13 mouse cellular contexts compared by ENCODE assay signal in the genomic region with DNA sequence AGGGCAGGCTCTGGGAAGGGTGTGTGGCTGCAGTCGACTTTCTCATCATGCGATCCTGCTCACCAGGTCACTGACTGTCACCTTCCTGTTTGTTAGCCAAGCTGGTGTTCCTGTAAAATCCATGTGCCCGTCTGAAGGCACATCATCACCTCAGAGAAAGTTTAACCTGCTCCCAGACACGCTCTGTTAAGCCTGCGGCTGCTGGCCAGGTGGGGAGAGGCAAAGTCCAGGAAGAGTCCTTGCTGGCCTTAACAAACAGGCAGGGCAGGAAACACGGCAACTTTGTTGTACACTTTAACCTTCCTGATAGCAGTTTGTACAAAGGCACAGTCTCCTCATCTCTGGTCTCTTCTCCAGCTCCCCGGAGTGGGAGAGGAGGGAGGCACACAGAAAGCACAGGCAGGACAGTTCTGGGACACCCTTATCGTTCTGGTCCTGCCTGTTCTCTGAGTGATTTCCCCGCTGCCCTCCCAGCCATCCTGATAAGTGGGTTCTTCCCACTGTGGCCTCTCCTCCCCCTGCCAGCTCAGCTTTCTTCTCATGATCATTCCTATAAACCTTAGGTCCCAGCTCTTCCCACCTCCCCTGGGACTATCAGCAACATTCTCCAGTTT. TPM values are rescaled to one million over a fixed set of nuclear protein-coding genes. Genes with fewer than 3 reads are reported as not detected.
DNase-seq lines count a peak whose midpoint lies in the region; ATAC-seq and TF ChIP-seq lines count a peak whose summit lies in the region.
"Had no signal": no experiment of that assay in that cellular context is flagged by ENCODE, and none has a peak within 500 bp of the region (broad histone marks: within the 10 kb centered on the region; RNA-seq: fewer than 3 reads in every experiment).

No protein-coding gene starts in this region.

- peaks cover 38% of the 10 kb centered on the region for H3K4me1 ChIP-seq in heart, embryonic 13.5 days
- peaks cover 20% of the 10 kb centered on the region for H3K4me1 ChIP-seq in kidney, adult 2 months (ENCODE audit: control insufficient read depth, insufficient read depth, low read length)
- H3K4me1 ChIP-seq in limb, embryonic 15.5 days, result no peaks in the 10 kb centered on the region
- no peaks in the 10 kb centered on the region for H3K4me1 ChIP-seq in stomach, embryonic 16.5 days (ENCODE audit: control insufficient read depth, insufficient read depth, low read length)
- H3K4me1 ChIP-seq in forebrain, embryonic 14.5 days (ENCODE audit: control insufficient read depth, insufficient read depth, low read length), result no peaks in the 10 kb centered on the region
- H3K4me1 ChIP-seq in lung, postnatal 0 days (ENCODE audit: insufficient read depth, low read depth, low read length), result no peaks in the 10 kb centered on the region

- H3K27me3 ChIP-seq in heart, embryonic 13.5 days (replicated peaks), result no peaks in the 10 kb centered on the region
- H3K27me3 ChIP-seq in kidney, adult 2 months (replicated peaks; ENCODE audit: control insufficient read depth, insufficient read depth, low read length), result no peaks in the 10 kb centered on the region
- no peaks in the 10 kb centered on the region for H3K27me3 ChIP-seq in limb, embryonic 15.5 days
- H3K27me3 ChIP-seq in stomach, embryonic 16.5 days (ENCODE audit: control insufficient read depth, insufficient read depth, low read length), result no peaks in the 10 kb centered on the region
- no peaks in the 10 kb centered on the region for H3K27me3 ChIP-seq in forebrain, embryonic 14.5 days (replicated peaks; ENCODE audit: control insufficient read depth, insufficient read depth, low read length)
- no peaks in the 10 kb centered on the region for H3K27me3 ChIP-seq in lung, postnatal 0 days (replicated peaks; ENCODE audit: insufficient read depth, low read length)

- no peak overlapping the region for H3K4me2 ChIP-seq in heart, embryonic 13.5 days
- no peak overlapping the region for H3K4me2 ChIP-seq in limb, embryonic 15.5 days
- no peak overlapping the region for H3K4me2 ChIP-seq in stomach, embryonic 16.5 days (ENCODE audit: low read depth, low read length)
- no peak overlapping the region for H3K4me2 ChIP-seq in forebrain, embryonic 14.5 days (ENCODE audit: low read length)
- no peak overlapping the region for H3K4me2 ChIP-seq in lung, postnatal 0 days (replicated peaks; ENCODE audit: low read depth, low read length)

- 0 out of 2 replicates have a peak overlapping the region, but pooled peaks have one; percentile 33 for H3K9ac ChIP-seq in heart, embryonic 13.5 days
- no peak overlapping the region for H3K9ac ChIP-seq in limb, embryonic 15.5 days
- 0 out of 2 replicates have a peak overlapping the region, but pooled peaks have one; percentile 7 for H3K9ac ChIP-seq in stomach, embryonic 16.5 days (ENCODE audit: low read length)
- no peak overlapping the region for H3K9ac ChIP-seq in forebrain, embryonic 14.5 days (ENCODE audit: low read length)
- H3K9ac ChIP-seq in lung, postnatal 0 days (replicated peaks; ENCODE audit: low read depth), result no peak overlapping the region

- peaks cover 14% of the 10 kb centered on the region for H3K36me3 ChIP-seq in heart, embryonic 13.5 days
- H3K36me3 ChIP-seq in kidney, adult 2 months (ENCODE audit: control insufficient read depth, insufficient read depth, low read length), result no peaks in the 10 kb centered on the region; the same call in 1 of the 2 replicates
- peaks cover 9% of the 10 kb centered on the region for H3K36me3 ChIP-seq in limb, embryonic 15.5 days
- no peaks in the 10 kb centered on the region for H3K36me3 ChIP-seq in stomach, embryonic 16.5 days (ENCODE audit: control insufficient read depth, insufficient read depth, low read length)
- H3K36me3 ChIP-seq in forebrain, embryonic 14.5 days (ENCODE audit: control insufficient read depth, insufficient read depth, low read length), result peaks cover 44% of the 10 kb centered on the region
- H3K36me3 ChIP-seq in lung, postnatal 0 days (ENCODE audit: insufficient read depth, low read length), result no peaks in the 10 kb centered on the region

- TF ChIP-seq EP300 in lung, postnatal 0 days (IDR thresholded peaks at IDR 0.05), result no peak

- ATAC-seq in heart, embryonic 13.5 days (ENCODE audit: extremely low read depth, insufficient number of reproducible peaks, low FRiP score, low TSS enrichment), result no peak
- ATAC-seq in limb, embryonic 15.5 days (ENCODE audit: insufficient number of reproducible peaks, low FRiP score, low TSS enrichment, low read depth), result no peak
- ATAC-seq in stomach, embryonic 16.5 days (ENCODE audit: insufficient read depth, low FRiP score), result peak; percentile 25; the same call in 1 of the 2 replicates
- ATAC-seq in forebrain, embryonic 14.5 days, result no peak
- no peak for ATAC-seq in lung, postnatal 0 days
- ATAC-seq: forebrain, embryonic 16.5 days; inflammation-experienced regulatory T-cells, adult 6 months had no signal

- no peaks in the 10 kb centered on the region for H3K9me3 ChIP-seq in heart, embryonic 13.5 days
- no peaks in the 10 kb centered on the region for H3K9me3 ChIP-seq in limb, embryonic 15.5 days
- no peaks in the 10 kb centered on the region for H3K9me3 ChIP-seq in stomach, embryonic 16.5 days (replicated peaks; ENCODE audit: control insufficient read depth, low read length)
- H3K9me3 ChIP-seq in forebrain, embryonic 14.5 days (replicated peaks; ENCODE audit: control insufficient read depth, low read length), result no peaks in the 10 kb centered on the region
- H3K9me3 ChIP-seq in lung, postnatal 0 days (ENCODE audit: low read length), result no peaks in the 10 kb centered on the region

- H3K4me3 ChIP-seq in heart, embryonic 13.5 days, result no peak overlapping the region
- H3K4me3 ChIP-seq in kidney, adult 2 months (ENCODE audit: insufficient read depth, low read depth, low read length), result peak overlapping the region; percentile 80
- no peak overlapping the region for H3K4me3 ChIP-seq in limb, embryonic 15.5 days
- H3K4me3 ChIP-seq in stomach, embryonic 16.5 days (replicated peaks; ENCODE audit: low read length), result no peak overlapping the region
- H3K4me3 ChIP-seq in forebrain, embryonic 14.5 days (ENCODE audit: low read depth, low read length), result no peak overlapping the region
- no peak overlapping the region for H3K4me3 ChIP-seq in lung, postnatal 0 days (ENCODE audit: low read depth, low read length)

- TF ChIP-seq POLR2A in kidney, adult 2 months (IDR thresholded peaks at IDR 0.05; ENCODE audit: low read depth, low read length), result peak; percentile 74

- no peak for DNase-seq in heart, adult 9 months (ENCODE audit: low spot score in 2 of 2)
- peak; percentile 95 for DNase-seq in kidney, adult 2 months
- DNase-seq in forebrain, embryonic 14.5 days (ENCODE audit: low spot score), result no peak
- DNase-seq in lung, postnatal 0 days (ENCODE audit: low spot score), result no peak
- no peak for DNase-seq in frontal cortex, adult 2 months (ENCODE audit: extremely low spot score in 1 of 2, low spot score in 1 of 2)
- DNase-seq: embryo, embryonic 11 days; thymus, postnatal 25 days had no signal

- 31% methylated on average over 9 of the region's 9 CpGs for WGBS in heart, embryonic 13.5 days
- WGBS in kidney, adult 2 months, result 33% methylated on average over 9 of the region's 9 CpGs
- whole genome bisulfite sequencing in limb, embryonic 15.5 days, result 69% methylated on average over 9 of the region's 9 CpGs
- WGBS in stomach, embryonic 16.5 days, result 62% methylated on average over 9 of the region's 9 CpGs
- WGBS in forebrain, embryonic 14.5 days, result 91% methylated on average over 9 of the region's 9 CpGs
- WGBS in lung, postnatal 0 days, result 62% methylated on average over 9 of the region's 9 CpGs

- TF ChIP-seq CTCF in kidney, adult 2 months (conservative IDR thresholded peaks at IDR 0.05; ENCODE audit: insufficient read depth, insufficient read length, low read depth, low read length), result no peak
- TF ChIP-seq CTCF in lung, postnatal 0 days (IDR thresholded peaks at IDR 0.05), result no peak

- peak overlapping the region; percentile 51 for H3K27ac ChIP-seq in heart, embryonic 13.5 days (replicated peaks)
- H3K27ac ChIP-seq in kidney, adult 2 months (ENCODE audit: insufficient read depth, low read depth, low read length), result peak overlapping the region; percentile 98
- H3K27ac ChIP-seq in limb, embryonic 15.5 days, result peak overlapping the region; percentile 44; the same call in 1 of the 2 replicates
- peak overlapping the region; percentile 30; the same call in 1 of the 2 replicates for H3K27ac ChIP-seq in stomach, embryonic 16.5 days (ENCODE audit: low read length)
- no peak overlapping the region for H3K27ac ChIP-seq in forebrain, embryonic 14.5 days (ENCODE audit: low read depth, low read length)
- no peak overlapping the region for H3K27ac ChIP-seq in lung, postnatal 0 days (ENCODE audit: low read length)
- H3K27ac ChIP-seq: macrophage had no signal

RNA-seq across cellular contexts. Expression of gene Capn15, which starts 36.2 kb away (rescaled TPM):
- polyA plus RNA-seq in heart, embryonic 13.5 days (2015; fragmentation: Nextera tagmentation; extraction: Ambion mirVana), result 9.3 and 10.6 TPM in 2 replicates
- polyA plus RNA-seq in kidney, adult 2 months (2012; rRNA removed), result 24.0 and 31.6 TPM in 2 replicates
- 24.5 and 29.0 TPM in 2 replicates for polyA plus RNA-seq in limb, embryonic 15.5 days (2015; fragmentation: Nextera tagmentation; extraction: Ambion mirVana)
- 21.6 and 23.3 TPM in 2 replicates for polyA plus RNA-seq in stomach, embryonic 16.5 days (2015; fragmentation: Nextera tagmentation; extraction: Ambion mirVana)
- 17.0 and 20.3 TPM in 2 replicates for polyA plus RNA-seq in forebrain, embryonic 14.5 days (2014; fragmentation: Nextera tagmentation; extraction: Ambion mirVana)
- polyA plus RNA-seq in lung, postnatal 0 days (2015; fragmentation: Nextera tagmentation; extraction: Ambion mirVana), result 12.7 and 13.9 TPM in 2 replicates
- 48.5 and 52.9 TPM in 2 replicates for polyA plus RNA-seq in frontal cortex, adult 2 months (2012; rRNA removed)

RNA-seq across cellular contexts. Expression of gene Rab11fip3, which starts 47.5 kb away (rescaled TPM):
- polyA plus RNA-seq in heart, embryonic 13.5 days (2015; fragmentation: Nextera tagmentation; extraction: Ambion mirVana), result 11.0 and 12.3 TPM in 2 replicates
- 454 and 517 TPM in 2 replicates for polyA plus RNA-seq in kidney, adult 2 months (2012; rRNA removed)
- 13.1 and 16.8 TPM in 2 replicates for polyA plus RNA-seq in limb, embryonic 15.5 days (2015; fragmentation: Nextera tagmentation; extraction: Ambion mirVana)
- polyA plus RNA-seq in stomach, embryonic 16.5 days (2015; fragmentation: Nextera tagmentation; extraction: Ambion mirVana), result 6.0 and 6.9 TPM in 2 replicates
- 15.2 and 20.5 TPM in 2 replicates for polyA plus RNA-seq in forebrain, embryonic 14.5 days (2014; fragmentation: Nextera tagmentation; extraction: Ambion mirVana)
- polyA plus RNA-seq in lung, postnatal 0 days (2015; fragmentation: Nextera tagmentation; extraction: Ambion mirVana), result 7.2 and 9.3 TPM in 2 replicates
- 98.1 and 98.7 TPM in 2 replicates for polyA plus RNA-seq in frontal cortex, adult 2 months (2012; rRNA removed)

Comparison
In these comparisons a context has a peak if more than half of its experiments do, and no peak if none do; other contexts are left out.
1. H3K27ac ChIP-seq: peak in heart, embryonic 13.5 days (single experiment), kidney, adult 2 months (single experiment), limb, embryonic 15.5 days (single experiment) and stomach, embryonic 16.5 days (single experiment); none in forebrain, embryonic 14.5 days (single experiment) and lung, postnatal 0 days (single experiment).
2. H3K9ac ChIP-seq: peak in heart, embryonic 13.5 days (single experiment) and stomach, embryonic 16.5 days (single experiment); none in limb, embryonic 15.5 days (single experiment), forebrain, embryonic 14.5 days (single experiment) and lung, postnatal 0 days (single experiment).